Mouse (Mus musculus) MEL (cell line): ENCODE data around the gene Fchsd2. TPM values are rescaled to one million over a fixed set of nuclear protein-coding genes. Genes with fewer than 3 reads are reported as not detected.
"Not testable (repeated sequence)": the region's sequence is repeated elsewhere in the genome, so short reads cannot be mapped to it uniquely, and the experiment has no call there.

Experiments used
- DNase-seq: peaks from one replicate; pipeline ENCODE4 v3.0.0; 2011; ENCODE audit warnings: low read depth, low spot score
- H3K27ac ChIP-seq: 2 replicates; pipeline ENCODE4 v1.5.1; 2012; ENCODE audit warnings: low read depth, mild to moderate bottlenecking, control low read depth, low read length, moderate library complexity; ENCODE audit not compliant: control insufficient read depth
- H3K27me3 ChIP-seq, 2 experiments: fragments of 150-350 bp in 1 of 2; sonication (generic) in 1 of 2; 2 replicates each; pipeline ENCODE4 v1.6.1; 2012; ENCODE audit warnings: low read length in 2 of 2, mild to moderate bottlenecking in 2 of 2, improper control_type of control experiment in 1 of 2, moderate library complexity in 1 of 2; ENCODE audit not compliant: insufficient read depth in 2 of 2, control insufficient read depth in 1 of 2
- H3K36me3 ChIP-seq, 2 experiments: 2 replicates each; pipeline ENCODE4 v1.6.1; 2012 to 2014; ENCODE audit warnings: low read length in 2 of 2, improper control_type of control experiment in 1 of 2, inconsistent platforms in 1 of 2, mild to moderate bottlenecking in 1 of 2; ENCODE audit not compliant: insufficient read depth in 2 of 2, control insufficient read depth in 1 of 2
- H3K4me1 ChIP-seq, 2 experiments: fragments of 150-350 bp in 1 of 2; sonication (generic) in 1 of 2; 2 replicates each; pipeline ENCODE4 v1.6.1; 2012; ENCODE audit warnings: low read length in 2 of 2, improper control_type of control experiment in 1 of 2, mild to moderate bottlenecking in 1 of 2; ENCODE audit not compliant: insufficient read depth in 2 of 2, control insufficient read depth in 1 of 2
- H3K4me3 ChIP-seq, 2 experiments: fragments of 150-350 bp in 1 of 2; sonication (generic) in 1 of 2; 2 replicates each; pipeline ENCODE4 v1.5.1; 2012; ENCODE audit warnings: low read depth in 2 of 2, low read length in 2 of 2, mild to moderate bottlenecking in 2 of 2, moderate library complexity in 2 of 2, control low read depth in 1 of 2, improper control_type of control experiment in 1 of 2; ENCODE audit not compliant: control insufficient read depth in 1 of 2, insufficient read depth in 1 of 2
- H3K79me2 ChIP-seq: 2 replicates; pipeline ENCODE4 v1.6.1; 2012; ENCODE audit warnings: mild to moderate bottlenecking, low read length, moderate library complexity; ENCODE audit not compliant: control insufficient read depth, poor library complexity, insufficient read depth
- H3K9ac ChIP-seq: 2 replicates; pipeline ENCODE4 v1.6.1; 2012; ENCODE audit warnings: low read depth, mild to moderate bottlenecking, control low read depth, low read length, moderate library complexity; ENCODE audit not compliant: control insufficient read depth, poor library complexity, severe bottlenecking
- H3K9me3 ChIP-seq: fragments of 150-350 bp; sonication (generic); replicated peaks from 2 replicates; pipeline ENCODE4 v1.6.1; 2012; ENCODE audit warnings: mild to moderate bottlenecking, low read length, improper control_type of control experiment, moderate library complexity; ENCODE audit not compliant: insufficient read depth
- CHD1 ChIP-seq: IDR thresholded peaks from 2 replicates; pipeline ENCODE4 v1.6.1; 2012; ENCODE audit warnings: low read depth, mild to moderate bottlenecking, inconsistent platforms, low read length, improper control_type of control experiment
- CTCF ChIP-seq, 3 experiments: IDR thresholded peaks in 2 of 3; conservative IDR thresholded peaks in 1 of 3; 2 replicates each; pipeline ENCODE4 v1.5.1; 2011 to 2012; ENCODE audit warnings: low read length in 3 of 3, low read depth in 2 of 3, mild to moderate bottlenecking in 2 of 3, improper control_type of control experiment in 1 of 3, inconsistent platforms in 1 of 3, mixed read lengths in 1 of 3, moderate library complexity in 1 of 3; ENCODE audit not compliant: control insufficient read depth in 1 of 3, insufficient read depth in 1 of 3, poor library complexity in 1 of 3, severe bottlenecking in 1 of 3
- ELF1 ChIP-seq: IDR thresholded peaks from 2 replicates; pipeline ENCODE4 v1.6.1; 2014; ENCODE audit warnings: low read depth, mild to moderate bottlenecking, inconsistent platforms, low read length, improper control_type of control experiment, moderate library complexity
- EP300 ChIP-seq, 2 experiments: IDR thresholded peaks; 2 replicates each; pipeline ENCODE4 v1.6.1; 2011; ENCODE audit warnings: improper control_type of control experiment in 2 of 2, low read length in 2 of 2, low read depth in 1 of 2, mild to moderate bottlenecking in 1 of 2
- GABPA ChIP-seq: IDR thresholded peaks from 2 replicates; pipeline ENCODE4 v1.6.1; 2012; ENCODE audit warnings: low read depth, mild to moderate bottlenecking, inconsistent platforms, low read length, improper control_type of control experiment, moderate library complexity
- HCFC1 ChIP-seq: IDR thresholded peaks from 2 replicates; pipeline ENCODE4 v1.6.1; 2012; ENCODE audit warnings: low read depth, mild to moderate bottlenecking, inconsistent platforms, low read length, improper control_type of control experiment, moderate library complexity
- MAFK ChIP-seq: IDR thresholded peaks from 2 replicates; pipeline ENCODE4 v1.6.1; 2011; ENCODE audit warnings: low read depth, mild to moderate bottlenecking, low read length, improper control_type of control experiment, borderline replicate concordance
- MXI1 ChIP-seq: IDR thresholded peaks from 2 replicates; pipeline ENCODE4 v1.6.1; 2011; ENCODE audit warnings: mild to moderate bottlenecking, low read depth, low read length, improper control_type of control experiment
- TBP ChIP-seq: IDR thresholded peaks from 2 replicates; pipeline ENCODE4 v1.8.0; 2011; ENCODE audit warnings: low read depth, low read length, improper control_type of control experiment
- UBTF ChIP-seq: IDR thresholded peaks from 2 replicates; pipeline ENCODE4 v1.6.1; 2012; ENCODE audit warnings: low read depth, mild to moderate bottlenecking, inconsistent platforms, low read length, improper control_type of control experiment, moderate library complexity, borderline replicate concordance; ENCODE audit not compliant: insufficient read depth
- USF2 ChIP-seq, 2 experiments: IDR thresholded peaks; 2 replicates each; pipeline ENCODE4 v1.6.1; 2011 to 2012; ENCODE audit warnings: improper control_type of control experiment in 2 of 2, low read length in 2 of 2, borderline replicate concordance in 1 of 2, inconsistent platforms in 1 of 2, low read depth in 1 of 2, mild to moderate bottlenecking in 1 of 2; ENCODE audit not compliant: insufficient read depth in 1 of 2
- ZC3H11A ChIP-seq: IDR thresholded peaks from 2 replicates; pipeline ENCODE4 v1.6.1; 2012; ENCODE audit warnings: low read depth, mild to moderate bottlenecking, inconsistent platforms, low read length, improper control_type of control experiment
- ZNF384 ChIP-seq: IDR thresholded peaks from 2 replicates; pipeline ENCODE4 v1.6.1; 2012; ENCODE audit warnings: low read depth, mild to moderate bottlenecking, inconsistent platforms, low read length, improper control_type of control experiment
- polyA plus RNA-seq, 2 experiments: library from polyadenylated mRNA; stranded (reverse) in 1 of 2; unstranded in 1 of 2; fragments of >175 nt in 1 of 2; fragments of >200 nt in 1 of 2; gene quantifications; 2 replicates each; pipeline versions ENCODE4 v1.2.1 to v1.2.4; 2012; ENCODE audit warnings: low replicate concordance in 2 of 2, low read depth in 1 of 2; ENCODE audit not compliant: insufficient read length in 2 of 2, insufficient read depth in 1 of 2, missing spikeins in 1 of 2
- total RNA-seq: library from RNA; depleted of rRNA; stranded (reverse); fragments of 300-350 nt; gene quantifications from 2 replicates; pipeline ENCODE4 v1.2.3, GENCODE M21; 2012

The Fchsd2 gene
- total and polyA plus RNA-seq, 3 experiments, result 3.9 to 6.3 TPM; not detected in 1

DNA sequence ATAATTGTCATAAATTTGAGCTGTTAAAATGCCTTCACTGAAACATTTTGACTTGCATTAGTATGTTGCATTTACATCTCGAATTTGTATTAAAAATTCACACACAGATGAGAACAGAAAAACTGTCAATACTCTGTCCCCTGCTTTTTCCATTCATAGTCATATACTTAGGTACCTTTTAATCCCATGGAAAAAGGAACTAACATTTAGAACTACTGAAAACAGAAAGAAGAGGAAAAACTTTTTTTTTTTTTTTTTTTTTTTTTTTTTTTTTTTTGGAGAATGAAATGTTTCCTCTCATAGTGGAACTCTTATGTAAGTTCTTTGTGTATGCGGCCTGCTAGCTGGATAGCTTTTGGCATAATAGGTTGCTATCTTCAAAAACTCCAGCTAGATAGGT lies 51.6 kb downstream of the Fchsd2 start:
- DNase-seq, result no peak
- no peaks in the 10 kb centered on the region for H3K4me1 ChIP-seq
- H3K9me3 ChIP-seq, result no peaks in the 10 kb centered on the region
- no peak overlapping the region for H3K9ac ChIP-seq
- no peak overlapping the region for H3K4me3 ChIP-seq
- no peaks in the 10 kb centered on the region for H3K36me3 ChIP-seq
- no peaks in the 10 kb centered on the region for H3K79me2 ChIP-seq
- no peak overlapping the region for H3K27ac ChIP-seq
- H3K27me3 ChIP-seq, result no peaks in the 10 kb centered on the region
- TF ChIP-seq ZNF384, result peak; percentile 78
- TF ChIP-seq EP300 (IDR thresholded peaks at IDR 0.05; ENCODE audit: low read depth in 1 of 2, low read length in 2 of 2), result no peak

DNA sequence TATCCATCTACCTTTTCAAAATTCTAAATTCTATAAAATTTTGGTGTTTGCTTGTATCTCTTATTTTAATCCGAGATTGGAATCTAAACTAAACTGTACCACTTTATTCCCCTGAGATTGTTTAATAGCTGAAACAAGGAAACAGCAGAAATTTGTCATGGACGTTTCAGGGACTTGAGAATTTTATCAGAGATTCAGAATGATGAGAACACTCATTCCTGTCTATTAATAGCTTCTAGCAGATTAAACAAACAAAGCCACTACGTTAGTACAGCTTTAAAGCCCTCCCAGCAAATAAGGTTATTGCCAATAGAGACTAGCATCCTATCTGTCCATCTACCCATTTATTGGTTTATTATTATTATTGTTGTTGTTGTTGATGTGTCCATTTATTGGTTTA lies 56.4 kb downstream of the Fchsd2 start:
- no peak overlapping the region for H3K4me3 ChIP-seq
- no peak overlapping the region for H3K9ac ChIP-seq
- DNase-seq, result no peak
- no peak overlapping the region for H3K27ac ChIP-seq
- H3K36me3 ChIP-seq, result no peaks in the 10 kb centered on the region; a peak in 1 of 4 replicates
- H3K79me2 ChIP-seq, result no peaks in the 10 kb centered on the region
- H3K27me3 ChIP-seq, result no peaks in the 10 kb centered on the region
- TF ChIP-seq ZNF384 (no peak), TBP (no peak), HCFC1 (no peak), GABPA (no peak), CTCF (IDR thresholded peaks at IDR 0.05 in 2 of 3, conservative IDR thresholded peaks at IDR 0.05 in 1 of 3; ENCODE audit: control insufficient read depth in 1 of 3, insufficient read depth in 1 of 3, low read depth in 2 of 3, low read length in 3 of 3, poor library complexity in 1 of 3, severe bottlenecking in 1 of 3) (no peak)
- H3K4me1 ChIP-seq, result no peaks in the 10 kb centered on the region
- H3K9me3 ChIP-seq, result no peaks in the 10 kb centered on the region

DNA sequence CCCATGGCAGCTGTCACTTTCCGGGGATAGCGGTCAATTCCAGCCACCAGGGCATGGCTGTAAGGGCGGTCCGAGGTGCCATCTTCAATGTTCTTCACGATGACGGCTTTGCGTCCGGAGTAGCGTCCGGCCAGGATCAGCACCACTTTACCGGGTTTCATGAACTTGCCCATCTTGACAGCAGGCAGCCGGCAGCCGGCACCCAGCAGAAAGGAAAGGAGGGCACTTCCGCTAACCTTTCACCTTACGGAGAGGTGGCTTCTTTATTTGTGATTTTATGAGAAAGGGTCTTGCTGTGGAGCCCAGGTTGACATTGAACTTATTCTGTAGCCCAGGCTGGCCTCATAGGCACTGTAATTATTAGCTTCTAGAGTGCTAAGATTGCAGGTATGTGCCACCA lies 62.2 kb downstream of the Fchsd2 start:
- not testable (repeated sequence) for H3K27me3 ChIP-seq, H3K9me3 ChIP-seq, DNase-seq, H3K27ac ChIP-seq, H3K36me3 ChIP-seq, H3K4me1 ChIP-seq, H3K4me3 ChIP-seq, H3K9ac ChIP-seq, H3K79me2 ChIP-seq

DNA sequence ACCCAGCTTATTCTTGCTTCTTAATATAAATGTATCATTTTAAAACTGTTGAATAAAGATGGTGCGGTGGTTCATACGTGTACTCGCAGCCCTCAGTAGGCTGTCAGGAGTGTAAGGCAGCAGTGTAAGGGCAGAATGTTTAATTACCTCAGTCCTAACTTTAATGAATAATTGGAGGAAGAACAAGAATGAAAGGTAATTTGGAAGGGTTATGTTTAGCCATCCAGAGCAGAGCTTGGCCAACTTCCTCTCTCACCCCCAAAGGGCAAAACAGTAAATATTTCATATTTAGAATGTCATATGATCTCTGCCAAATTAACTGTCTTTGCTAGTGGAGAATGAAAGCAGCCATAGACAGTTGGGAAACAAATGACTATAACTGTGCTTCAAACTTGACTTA lies 62.6 kb downstream of the Fchsd2 start:
- Histone ChIP-seq H3K79me2 (no peaks in the 10 kb centered on the region), H3K27me3 (no peaks in the 10 kb centered on the region), H3K4me1 (no peaks in the 10 kb centered on the region), H3K9ac (no peak overlapping the region), H3K9me3 (no peaks in the 10 kb centered on the region), H3K27ac (no peak overlapping the region), H3K4me3 (no peak overlapping the region), H3K36me3 (no peaks in the 10 kb centered on the region; a peak in 1 of 4 replicates)
- no peak for TF ChIP-seq USF2 (IDR thresholded peaks at IDR 0.05; ENCODE audit: borderline replicate concordance in 1 of 2, insufficient read depth in 1 of 2, low read depth in 1 of 2, low read length in 2 of 2)
- no peak for TF ChIP-seq UBTF
- no peak for TF ChIP-seq MXI1
- no peak for TF ChIP-seq ZC3H11A
- no peak for TF ChIP-seq ELF1
- TF ChIP-seq CHD1, result no peak
- TF ChIP-seq MAFK, result no peak
- no peak for DNase-seq
